Mouse (Mus musculus) heart, adult 2 months (tissue): Measurements from ENCODE around the gene Abca13. TPM values are rescaled to one million over a fixed set of nuclear protein-coding genes. Genes with fewer than 3 reads are reported as not detected.
A peak's percentile ranks its signal among the peaks of the same experiment; 100 is the strongest.
"Not testable (repeated sequence)": the region's sequence is repeated elsewhere in the genome, so short reads cannot be mapped to it uniquely, and the experiment has no call there.

ENCODE experiments used
- DNase-seq, 2 experiments: peaks; one replicate each; pipeline ENCODE4 v3.0.0; 2021
- H3K27ac ChIP-seq: fragments of 200-600 bp; 2 replicates; pipeline ENCODE4 v1.8.1; 2022
- H3K27me3 ChIP-seq: fragments of 200-500 bp; 2 replicates; pipeline ENCODE4 v1.6.1; 2012; ENCODE audit warnings: mild to moderate bottlenecking, low read length, inconsistent platforms, mixed read lengths; ENCODE audit not compliant: control insufficient read depth, insufficient read depth
- H3K36me3 ChIP-seq: fragments of 200-500 bp; 2 replicates; pipeline ENCODE4 v1.6.1; 2012; ENCODE audit warnings: low read length, inconsistent platforms; ENCODE audit not compliant: control insufficient read depth, insufficient read depth
- H3K4me1 ChIP-seq: fragments of 200-500 bp; 2 replicates; pipeline ENCODE4 v1.6.1; 2011; ENCODE audit warnings: low read length; ENCODE audit not compliant: control insufficient read depth, insufficient read depth
- H3K4me3 ChIP-seq: fragments of 200-600 bp; 2 replicates; pipeline ENCODE4 v1.8.1; 2022
- H3K79me2 ChIP-seq: fragments of 200-500 bp; replicated peaks from 2 replicates; pipeline ENCODE4 v1.6.1; 2012; ENCODE audit warnings: mild to moderate bottlenecking, inconsistent platforms, low read length, moderate library complexity, mixed read lengths; ENCODE audit not compliant: control insufficient read depth, insufficient read depth
- H3K9ac ChIP-seq: fragments of 200-500 bp; 2 replicates; pipeline ENCODE4 v1.6.1; 2012; ENCODE audit warnings: low read depth, mild to moderate bottlenecking, control low read depth, inconsistent platforms, low read length, mixed read lengths
- CTCF ChIP-seq: fragments of 200-600 bp; IDR thresholded peaks from 2 replicates; pipeline ENCODE4 v1.8.1; 2022; ENCODE audit warnings: antibody characterized with exemption, mild to moderate bottlenecking, moderate library complexity
- EP300 ChIP-seq: fragments of 200-500 bp; IDR thresholded peaks from 2 replicates; pipeline ENCODE4 v1.6.1; 2011; ENCODE audit warnings: low read depth, low read length, control low read depth; ENCODE audit not compliant: insufficient read depth
- POLR2A ChIP-seq: fragments of 200-500 bp; IDR thresholded peaks from 2 replicates; pipeline ENCODE4 v1.6.1; 2011; ENCODE audit warnings: mild to moderate bottlenecking, low read depth, low read length, control low read depth; ENCODE audit not compliant: insufficient read depth
- WGBS: fragments of 180-500 bp; shearing (Covaris S2); methylation state at CpG from one replicate; pipeline ENCODE4 v1.1.7; 2018; 5-methylcytosine and 5-hydroxymethylcytosine counted together
- intact Hi-C: fragments of 180-260 bp; cut with DNase I; formaldehyde crosslinking; loops from one replicate; pipeline ENCODE4 v1.15.1; 2025
- polyA plus RNA-seq: library from polyadenylated mRNA; depleted of rRNA; stranded (reverse); fragments of >200 nt; gene quantifications from 2 replicates; pipeline ENCODE4 v1.2.3, GENCODE M21; 2012
- total RNA-seq, 2 experiments: library from RNA; stranded (reverse); gene quantifications; 2 replicates each; pipeline ENCODE4 v1.2.3; 2021

Gene Abca13
- total and polyA plus RNA-seq, 3 experiments = 0.02 TPM; not detected in 2

DNA sequence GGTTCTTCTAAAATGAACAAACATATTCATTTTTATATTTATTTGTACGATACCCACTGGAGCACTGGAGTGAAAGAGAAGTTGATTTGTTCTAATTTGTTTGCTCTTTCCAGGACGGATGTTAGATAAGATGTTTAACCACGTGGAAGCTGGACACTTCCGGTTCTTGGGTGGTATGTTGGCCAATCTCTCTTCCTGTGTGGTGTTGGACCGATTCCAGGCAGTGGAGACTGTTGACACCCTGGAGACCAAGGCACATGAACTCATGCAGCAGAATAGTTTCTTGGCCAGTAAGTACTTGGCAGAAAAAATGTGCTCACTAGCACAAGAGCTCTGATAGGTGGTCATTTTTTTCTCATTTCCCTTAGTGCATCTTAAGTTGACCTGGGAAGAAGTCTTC is 181.4 kb downstream of the Abca13 start:
- no peak overlapping the region for H3K27ac ChIP-seq
- no peak for TF ChIP-seq POLR2A
- no peak for TF ChIP-seq EP300
- TF ChIP-seq CTCF = no peak
- H3K4me1 ChIP-seq = no peaks in the 10 kb centered on the region; the same call in 1 of the 2 replicates
- DNase-seq = peak in 1 of 2 experiments; percentile 5
- H3K9ac ChIP-seq = no peak overlapping the region
- no peaks in the 10 kb centered on the region for H3K27me3 ChIP-seq
- intact Hi-C loops = no loop called here
- no peak overlapping the region for H3K4me3 ChIP-seq
- no peaks in the 10 kb centered on the region for H3K79me2 ChIP-seq
- no peaks in the 10 kb centered on the region for H3K36me3 ChIP-seq
- WGBS = 26% methylated on average over 5 of the region's 5 CpGs

DNA sequence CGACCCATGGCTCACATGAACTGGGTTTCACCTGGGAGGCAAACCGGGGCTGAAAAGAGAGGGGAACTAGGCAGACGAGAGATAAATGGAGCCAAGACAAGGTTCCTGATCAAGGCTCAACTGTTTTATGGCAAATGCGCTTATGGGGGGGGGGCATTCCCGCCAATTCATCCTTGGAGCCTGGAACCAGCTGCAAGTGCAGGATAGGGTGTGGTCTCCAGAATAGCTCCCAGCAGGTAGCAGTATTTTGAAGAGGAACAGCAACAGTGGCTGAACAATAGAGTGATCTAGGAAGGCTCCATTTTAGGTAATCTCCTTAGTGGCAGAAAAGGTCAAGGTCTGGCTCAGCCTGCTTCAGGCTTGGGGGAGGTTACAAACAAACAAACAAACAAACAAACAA is 182.7 kb downstream of the Abca13 start:
- not testable (repeated sequence) for H3K27ac ChIP-seq, H3K36me3 ChIP-seq, H3K27me3 ChIP-seq, H3K4me3 ChIP-seq, H3K9ac ChIP-seq, H3K4me1 ChIP-seq, DNase-seq, H3K79me2 ChIP-seq
- intact Hi-C loops = loop anchor here (1.0 kb wide), 1 partner anchor 39 kb away; no protein-coding TSS in a partner anchor
- WGBS = 78% methylated on average over 5 of the region's 5 CpGs

DNA sequence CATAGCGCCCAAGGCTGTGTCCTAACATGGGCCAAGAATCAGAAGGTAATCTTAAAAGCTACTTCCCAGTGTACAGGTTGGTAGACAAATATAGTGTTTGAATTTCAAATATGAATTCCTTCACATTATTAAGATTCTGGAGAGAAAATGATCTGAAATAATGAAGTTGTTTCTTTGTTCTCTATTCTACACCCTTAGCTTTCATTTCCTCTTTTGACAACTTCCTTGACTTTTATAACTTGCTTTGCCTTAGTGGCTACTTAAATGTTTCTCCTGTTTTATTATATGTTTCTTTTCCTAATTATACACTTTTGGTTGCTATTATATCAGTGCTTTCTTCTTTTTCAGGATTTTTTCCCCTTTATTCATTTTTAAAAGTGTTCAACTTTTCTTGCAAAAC is 196.8 kb downstream of the Abca13 start:
- H3K4me3 ChIP-seq = no peak overlapping the region
- DNase-seq = no peak
- H3K27me3 ChIP-seq = no peaks in the 10 kb centered on the region
- H3K27ac ChIP-seq = no peak overlapping the region
- no peak overlapping the region for H3K9ac ChIP-seq
- H3K4me1 ChIP-seq = no peaks in the 10 kb centered on the region
- no peak for TF ChIP-seq EP300
- no peak for TF ChIP-seq CTCF
- no peak for TF ChIP-seq POLR2A
- no peaks in the 10 kb centered on the region for H3K36me3 ChIP-seq
- H3K79me2 ChIP-seq = no peaks in the 10 kb centered on the region
- intact Hi-C loops = no loop called here
- WGBS = 91% methylated on average over 1 of the region's 1 CpGs

DNA sequence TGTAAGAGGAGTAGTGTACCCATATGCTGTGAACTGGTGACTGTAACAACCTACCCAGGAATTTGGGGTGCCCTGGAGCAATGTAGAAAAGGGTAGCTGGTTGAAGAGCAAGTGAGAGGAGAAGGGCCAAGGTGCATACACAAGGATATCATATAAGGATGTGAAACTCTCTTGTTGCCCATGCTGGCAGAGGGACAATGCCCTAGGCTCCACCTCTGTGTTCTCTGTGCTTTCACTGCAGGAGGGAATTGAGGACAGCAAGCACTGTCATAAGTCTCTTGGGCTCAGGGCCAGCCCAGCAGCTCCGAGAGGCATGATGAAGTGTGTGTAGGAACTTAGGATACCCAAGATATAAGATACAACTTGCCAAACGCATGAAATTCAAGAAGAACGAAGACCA is 225.2 kb downstream of the Abca13 start:
- Histone ChIP-seq H3K4me1 (no peaks in the 10 kb centered on the region), H3K9ac (no peak overlapping the region), H3K4me3 (no peak overlapping the region), H3K79me2 (no peaks in the 10 kb centered on the region), H3K36me3 (no peaks in the 10 kb centered on the region), H3K27me3 (no peaks in the 10 kb centered on the region), H3K27ac (no peak overlapping the region)
- intact Hi-C loops = no loop called here
- 62% methylated on average over 3 of the region's 3 CpGs for WGBS
- TF ChIP-seq POLR2A = no peak
- no peak for TF ChIP-seq CTCF
- TF ChIP-seq EP300 = no peak
- no peak for DNase-seq

DNA sequence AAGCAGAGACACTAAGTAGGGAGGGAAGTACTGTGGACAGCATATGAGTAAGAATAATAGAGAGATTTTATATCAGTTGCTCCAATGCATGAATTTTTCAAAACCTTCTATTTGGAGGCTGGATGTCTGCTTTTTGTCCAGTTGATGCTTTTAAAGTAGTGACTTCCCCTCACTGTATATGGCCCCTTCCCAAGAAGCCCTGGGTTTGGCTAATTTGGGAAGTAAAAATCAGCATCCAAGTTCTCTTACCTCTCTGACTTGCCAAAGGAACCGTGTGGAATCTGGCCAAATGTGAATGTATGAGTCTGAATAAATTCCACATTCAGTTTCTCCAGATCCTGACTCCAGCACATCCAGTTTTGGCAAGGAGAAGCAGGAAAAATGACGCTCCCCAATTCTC is 228.5 kb downstream of the Abca13 start:
- Histone ChIP-seq H3K79me2 (no peaks in the 10 kb centered on the region), H3K27ac (no peak overlapping the region), H3K9ac (no peak overlapping the region), H3K27me3 (no peaks in the 10 kb centered on the region), H3K4me3 (no peak overlapping the region), H3K36me3 (no peaks in the 10 kb centered on the region), H3K4me1 (no peaks in the 10 kb centered on the region)
- WGBS = 26% methylated on average over 2 of the region's 2 CpGs
- no peak for DNase-seq
- no peak for TF ChIP-seq POLR2A
- no peak for TF ChIP-seq CTCF
- no peak for TF ChIP-seq EP300
- intact Hi-C loops = loop anchor here (10.0 kb wide), 1 partner anchor 85 kb away; no protein-coding TSS in a partner anchor

DNA sequence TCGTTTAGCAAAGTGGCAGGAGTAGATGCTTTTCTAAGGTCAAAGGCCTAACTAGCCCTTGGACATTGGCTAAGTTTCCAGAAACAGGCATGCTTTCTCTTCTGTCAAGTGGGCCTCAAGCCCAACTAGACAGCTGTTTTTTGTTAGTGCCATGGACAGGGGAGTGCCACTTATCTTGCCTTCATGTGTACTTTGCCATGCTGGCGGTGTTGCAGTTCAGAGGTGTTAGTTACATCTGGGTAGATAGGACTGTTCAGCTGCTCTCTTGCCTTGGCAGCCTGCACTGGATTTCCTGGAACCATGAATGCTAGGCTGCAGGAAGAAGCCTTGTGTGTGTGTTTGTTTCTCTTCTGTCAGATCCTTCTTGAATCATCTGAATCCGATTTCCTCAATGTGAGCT is 235.7 kb downstream of the Abca13 start:
- TF ChIP-seq CTCF (no peak), POLR2A (no peak), EP300 (peak; percentile 92)
- intact Hi-C loops = loop anchor here (10.0 kb wide), 1 partner anchor 93 kb away; no protein-coding TSS in a partner anchor
- WGBS = 22% methylated on average over 3 of the region's 3 CpGs
- peak; percentile 24 to 71 for DNase-seq
- H3K79me2 ChIP-seq = no peaks in the 10 kb centered on the region
- H3K4me1 ChIP-seq = peaks cover 1% of the 10 kb centered on the region; the same call in 1 of the 2 replicates
- no peak overlapping the region for H3K4me3 ChIP-seq
- no peak overlapping the region for H3K27ac ChIP-seq
- no peaks in the 10 kb centered on the region for H3K36me3 ChIP-seq
- no peaks in the 10 kb centered on the region for H3K27me3 ChIP-seq
- H3K9ac ChIP-seq = no peak overlapping the region
